Mouse (Mus musculus): ENCODE results near the gene Zbtb8b.

DNA sequence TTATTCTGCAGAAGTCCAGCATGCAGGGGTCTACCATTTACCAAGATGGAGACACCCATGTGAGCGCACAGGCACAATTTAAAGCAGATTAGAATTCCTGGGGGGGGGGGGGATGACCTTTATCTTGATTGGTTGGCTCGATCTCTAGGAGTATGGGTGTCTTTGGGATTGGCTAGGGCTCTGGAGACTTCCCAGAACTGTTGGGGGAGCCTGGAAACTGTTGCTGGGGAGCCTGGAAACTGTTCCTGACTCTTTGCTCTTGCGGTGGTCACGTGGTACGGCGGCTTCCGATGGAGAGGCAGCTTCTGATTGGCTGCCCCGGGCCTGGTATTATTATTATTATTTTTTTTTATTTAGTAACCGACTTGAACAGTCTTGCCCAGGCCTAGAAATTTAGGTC is 58.6 kb downstream of the Zbtb8b start:
- TF ChIP-seq CTCF (IDR thresholded peaks at IDR 0.05; ENCODE audit: low read depth): no peak
- TF ChIP-seq EP300 (IDR thresholded peaks at IDR 0.05; ENCODE audit: low read depth): no peak

All from liver, embryonic 14.5 days (tissue).